Mouse (Mus musculus) adrenal gland, postnatal 25 days (tissue): Measurements from ENCODE around the gene Iffo2. TPM values are rescaled to one million over a fixed set of nuclear protein-coding genes. Genes with fewer than 3 reads are reported as not detected.
"Not testable (repeated sequence)": the region's sequence is repeated elsewhere in the genome, so short reads cannot be mapped to it uniquely, and the experiment has no call there.

Experiments
- DNase-seq: peaks from one replicate; pipeline ENCODE4 v3.0.0; 2021; ENCODE audit warnings: mixed read lengths
- long read RNA-seq: library from polyadenylated mRNA; stranded (forward); transcript quantifications from one replicate; pipeline ENCODE4 v2.0.0, GENCODE M21; 2021
- total RNA-seq: library from RNA; stranded (reverse); gene quantifications from 2 replicates; pipeline ENCODE4 v1.2.3, GENCODE M21; 2021

The Iffo2 gene
- total RNA-seq: 14.4 and 15.0 TPM in 2 replicates
- long read RNA-seq, full-length matches to known transcripts: 7 of 11 reads
- long read RNA-seq, partial matches to known transcripts: 0 of 11 reads
- long read RNA-seq, other reads (novel, unspliced or antisense): 4 of 11 reads

GRCm38 (mm10) chr4:139530248-139530647 is at the start of gene Iffo2:
Iffo2 (plus strand) TSS chr4:139530548.
- DNase-seq: not testable (repeated sequence)

GRCm38 (mm10) chr4:139481400-139481799 is 48.9 kb upstream of the Iffo2 start:
- DNase-seq: no peak

GRCm38 (mm10) chr4:139483461-139484105 is 46.8 kb upstream of the Iffo2 start:
- no peak for DNase-seq

GRCm38 (mm10) chr4:139484496-139484895 is 45.9 kb upstream of the Iffo2 start:
- no peak for DNase-seq

- no peak for DNase-seq
These were observed 43.3 kb upstream of the Iffo2 start for GRCm38 (mm10) chr4:139487085-139487484.

- no peak for DNase-seq
These were observed 42.0 kb upstream of the Iffo2 start for GRCm38 (mm10) chr4:139488325-139488724.

- DNase-seq: no peak
These were observed 40.4 kb upstream of the Iffo2 start for GRCm38 (mm10) chr4:139489946-139490345.

- DNase-seq: no peak
These were observed 39.8 kb upstream of the Iffo2 start for GRCm38 (mm10) chr4:139490413-139491055.

GRCm38 (mm10) chr4:139491541-139492170 is 38.7 kb upstream of the Iffo2 start:
- no peak for DNase-seq

- no peak for DNase-seq
These were observed 38.0 kb upstream of the Iffo2 start for GRCm38 (mm10) chr4:139492258-139492833.

- DNase-seq: no peak
These were observed 36.9 kb upstream of the Iffo2 start for GRCm38 (mm10) chr4:139493227-139494025.

GRCm38 (mm10) chr4:139500814-139501213 is 29.5 kb upstream of the Iffo2 start:
- DNase-seq: no peak

- DNase-seq: no peak
These were observed 28.6 kb upstream of the Iffo2 start for GRCm38 (mm10) chr4:139501702-139502101.

- no peak for DNase-seq
These were observed 26.4 kb upstream of the Iffo2 start for GRCm38 (mm10) chr4:139503919-139504318.

GRCm38 (mm10) chr4:139505716-139506115 is 24.6 kb upstream of the Iffo2 start:
- DNase-seq: no peak

- no peak for DNase-seq
These were observed 23.6 kb upstream of the Iffo2 start for GRCm38 (mm10) chr4:139506727-139507126.

GRCm38 (mm10) chr4:139509069-139509468 is 21.3 kb upstream of the Iffo2 start:
- no peak for DNase-seq

GRCm38 (mm10) chr4:139511557-139511956 is 18.8 kb upstream of the Iffo2 start:
- no peak for DNase-seq

- DNase-seq: no peak
These were observed 17.4 kb upstream of the Iffo2 start for GRCm38 (mm10) chr4:139512985-139513384.

GRCm38 (mm10) chr4:139519221-139519620 is 11.1 kb upstream of the Iffo2 start:
- no peak for DNase-seq

GRCm38 (mm10) chr4:139521926-139522325 is 8.4 kb upstream of the Iffo2 start:
- no peak for DNase-seq

- DNase-seq: no peak
These were observed 3.9 kb upstream of the Iffo2 start for GRCm38 (mm10) chr4:139526475-139526874.
